Mouse (Mus musculus): ENCODE data around the gene Gm20388.

The Gm20388 gene

DNA sequence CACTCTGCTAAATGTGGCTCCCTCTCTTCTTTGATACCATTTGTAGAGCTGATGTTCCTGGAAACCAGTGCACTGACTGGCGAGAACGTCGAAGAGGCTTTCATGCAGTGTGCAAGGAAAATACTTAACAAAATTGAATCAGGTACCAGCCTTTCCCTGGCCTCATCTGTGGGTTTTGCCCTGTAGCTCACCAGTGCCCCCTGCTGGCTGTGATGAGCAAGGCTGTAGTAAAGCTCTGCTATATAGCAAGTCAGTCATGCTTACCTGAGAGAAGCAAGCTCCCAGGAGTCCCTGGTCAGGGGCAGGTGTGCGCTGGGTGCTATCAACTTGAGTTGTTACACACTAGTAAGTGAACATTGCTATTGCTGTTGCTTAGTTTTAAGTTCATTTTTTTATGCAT is 3922.1 kb downstream of the Gm20388 start:
- intact Hi-C loops (cut with DNase I) = loop anchor here (2.0 kb wide), 1 partner anchor 42 kb away; no protein-coding TSS in a partner anchor

DNA sequence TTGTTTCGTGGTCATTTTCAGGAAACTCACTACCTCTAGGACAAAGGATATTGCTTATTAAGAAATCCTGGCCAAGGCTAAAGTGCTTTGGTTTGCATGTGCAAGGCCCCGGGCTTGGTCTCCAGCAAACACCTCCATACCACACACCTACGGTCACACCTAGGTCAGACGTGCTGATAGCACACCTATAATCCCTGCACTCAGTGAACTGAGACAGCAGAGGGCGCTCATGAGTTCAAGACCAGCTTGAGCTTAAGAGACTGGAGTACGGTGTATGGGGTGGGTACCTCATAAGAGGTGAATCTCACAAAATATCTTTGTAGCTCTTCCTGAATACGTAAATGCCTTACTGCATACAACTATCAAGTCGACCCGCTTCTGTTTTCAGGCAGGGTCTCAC is 3924.8 kb downstream of the Gm20388 start:
- intact Hi-C loops (cut with DNase I) = no loop called here

DNA sequence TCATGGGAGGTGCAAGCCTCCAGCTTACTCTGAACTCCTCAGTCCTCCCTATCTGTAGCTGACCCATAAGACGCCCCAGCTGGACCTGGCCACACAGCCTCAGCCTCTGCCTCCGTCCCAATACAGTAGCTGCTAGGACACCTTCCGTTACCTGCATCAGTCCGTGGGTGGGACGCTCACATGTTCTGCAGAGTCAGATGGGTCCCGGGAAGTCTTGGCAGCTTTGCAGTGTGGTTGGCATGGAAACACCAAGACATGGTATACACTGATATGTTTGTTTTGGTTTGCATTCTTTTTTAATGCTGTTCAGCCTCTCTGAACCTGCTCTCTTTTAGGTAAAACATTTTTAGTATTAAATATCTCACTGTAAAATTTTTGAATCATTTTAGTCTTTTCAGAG is 3925.7 kb downstream of the Gm20388 start:
- intact Hi-C loops (cut with DNase I) = no loop called here

DNA sequence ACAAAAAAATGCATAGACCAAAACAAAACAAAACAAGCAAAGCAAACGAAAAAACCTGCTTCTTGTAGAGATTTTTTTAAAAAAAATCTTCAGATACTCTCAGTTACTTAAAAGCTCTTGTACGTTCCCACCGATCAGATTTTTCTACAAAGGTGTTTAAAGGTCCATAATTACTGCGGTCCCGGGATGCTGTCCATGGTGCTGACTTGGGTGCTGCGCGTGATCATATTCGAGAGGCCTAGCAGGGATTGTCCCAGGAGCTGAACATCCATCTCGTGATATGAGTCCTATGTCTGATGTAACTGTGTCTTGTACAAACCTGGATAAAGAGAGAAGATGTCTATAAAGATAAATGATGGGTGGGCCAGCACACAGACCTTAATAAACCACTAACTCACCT is 3927.9 kb downstream of the Gm20388 start:
- intact Hi-C loops (cut with DNase I) = no loop called here

DNA sequence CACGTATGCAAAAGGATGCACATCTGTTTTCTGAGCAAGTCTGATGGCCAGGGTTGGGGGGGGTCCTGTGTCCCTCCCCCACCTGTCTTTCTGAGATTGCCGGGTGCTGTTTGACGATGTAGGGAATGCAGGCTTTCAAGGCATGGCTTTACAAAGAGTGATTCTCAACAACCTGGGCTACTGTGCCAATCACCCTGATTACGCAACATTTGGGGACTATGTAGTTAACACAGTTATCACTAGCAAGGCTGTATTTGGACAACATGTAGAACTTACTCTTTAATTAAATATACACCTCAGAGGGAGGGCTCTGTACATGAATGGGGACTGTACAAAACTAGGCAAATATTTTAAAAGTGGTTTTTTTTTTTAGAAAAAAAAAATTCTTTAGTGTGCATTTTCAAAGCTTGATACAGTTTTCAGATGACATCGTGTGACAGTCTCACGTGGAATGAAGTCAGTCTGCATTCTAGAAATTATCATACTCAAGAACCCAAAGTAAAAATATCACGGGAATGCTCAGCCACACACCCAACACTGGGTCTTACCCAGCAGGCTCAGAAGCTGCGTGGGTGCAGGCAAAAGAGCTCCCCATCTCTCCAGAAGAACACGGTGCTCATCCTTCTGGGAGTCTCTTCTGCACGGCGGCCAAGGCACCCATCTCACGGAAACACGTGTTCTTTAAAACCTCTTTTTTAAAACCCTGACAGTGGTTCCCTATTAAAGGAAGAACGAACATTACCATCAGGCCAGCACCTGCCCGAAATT is 3930.1 kb downstream of the Gm20388 start:
- intact Hi-C loops (cut with DNase I) = no loop called here

DNA sequence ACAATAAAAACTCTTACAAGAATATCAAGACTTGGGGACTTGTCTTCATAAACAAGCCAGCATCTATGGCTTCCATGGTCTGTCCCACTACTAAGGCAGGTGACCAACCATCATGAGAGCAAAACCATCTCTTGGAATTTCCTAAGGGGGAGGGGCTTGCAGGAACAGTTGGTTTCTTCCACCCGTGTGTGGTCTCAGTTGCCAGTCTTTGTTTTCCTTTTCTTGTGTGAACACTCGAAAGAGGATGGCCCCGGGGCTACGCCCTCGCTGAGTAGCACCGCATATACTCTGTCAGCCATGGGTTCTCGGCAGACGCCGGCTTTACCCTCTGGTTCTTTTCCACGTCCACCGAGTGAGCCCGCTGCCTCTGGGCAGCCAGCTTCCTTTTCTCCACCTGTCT is 3931.4 kb downstream of the Gm20388 start:
- intact Hi-C loops (cut with DNase I) = no loop called here

DNA sequence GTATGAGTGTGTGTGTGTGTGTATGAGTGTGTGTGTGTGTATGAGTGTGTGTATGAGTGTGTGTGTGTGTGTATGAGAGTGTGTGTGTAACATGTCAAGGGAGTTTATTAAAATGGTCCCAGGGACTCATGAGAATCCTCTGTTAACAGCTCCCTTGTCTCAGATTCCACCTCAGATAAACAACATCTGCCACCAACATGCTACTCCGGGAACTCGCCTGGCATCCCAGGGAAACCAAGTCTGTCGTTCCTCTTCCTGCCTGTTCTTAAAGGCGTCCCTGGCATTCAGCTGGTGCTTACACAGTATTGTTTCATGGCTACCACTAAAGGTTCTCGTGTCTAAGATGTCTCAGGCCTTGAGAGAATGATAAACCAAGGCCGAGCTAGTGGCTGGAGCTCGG is 3933.7 kb downstream of the Gm20388 start:
- intact Hi-C loops (cut with DNase I) = no loop called here

DNA sequence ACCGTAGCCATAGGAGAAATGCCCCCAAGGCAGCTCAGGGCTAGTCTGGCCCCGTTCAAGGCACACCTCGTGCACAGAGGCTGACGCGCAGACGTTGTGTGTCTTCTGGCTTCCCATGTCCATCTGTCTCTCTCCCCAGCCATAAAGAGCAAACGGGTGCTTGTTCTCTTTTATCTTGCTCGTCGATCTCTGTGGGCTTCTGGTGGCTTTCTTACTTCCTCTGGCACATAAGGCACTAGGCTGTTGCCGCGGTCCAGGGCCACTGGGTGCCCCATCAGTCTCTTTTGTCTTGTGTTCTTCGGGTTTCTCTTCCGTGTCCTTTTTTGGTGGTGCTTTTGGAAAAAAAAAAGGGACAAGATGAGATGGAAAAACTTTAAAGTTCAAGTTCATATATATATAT is 3934.5 kb downstream of the Gm20388 start:
- intact Hi-C loops (cut with DNase I) = no loop called here

DNA sequence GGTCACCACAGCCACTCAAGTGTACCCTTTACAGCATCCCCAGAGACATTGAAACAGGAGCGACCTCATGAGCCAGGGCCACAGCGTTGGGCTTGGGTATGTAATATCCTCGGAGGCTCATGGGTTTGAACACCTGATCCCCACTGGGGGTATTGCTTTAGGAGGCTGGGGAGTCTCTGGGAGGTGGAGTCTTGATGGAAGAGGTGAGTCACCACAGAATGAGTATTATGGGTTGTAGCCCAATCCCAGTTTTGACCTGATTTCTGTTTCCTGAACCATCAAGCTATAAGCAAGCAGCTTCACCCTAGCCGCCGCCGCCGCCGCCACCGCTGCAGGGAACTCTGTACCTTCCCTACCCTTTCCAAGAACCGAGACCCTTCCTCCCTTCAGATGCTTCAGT is 3935.3 kb downstream of the Gm20388 start:
- intact Hi-C loops (cut with DNase I) = no loop called here

DNA sequence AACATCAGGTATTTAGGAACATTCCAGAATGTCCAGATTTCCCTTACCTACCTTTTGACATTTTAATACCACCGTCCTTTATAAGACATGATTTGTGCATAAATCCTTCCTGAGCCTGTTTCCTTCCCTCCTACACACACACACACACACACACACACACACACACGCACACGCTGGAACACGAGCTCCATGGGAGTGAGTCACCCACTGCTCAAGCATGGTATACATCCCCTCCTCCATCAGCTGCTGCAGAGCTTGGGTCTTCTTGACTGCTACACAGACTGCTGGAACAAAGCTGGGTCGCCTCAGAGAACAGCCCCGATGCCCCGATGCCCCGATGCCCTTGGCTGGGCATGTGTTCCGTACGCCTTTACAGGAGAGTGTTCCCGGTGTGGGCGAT is 3935.9 kb downstream of the Gm20388 start:
- intact Hi-C loops (cut with DNase I) = no loop called here

DNA sequence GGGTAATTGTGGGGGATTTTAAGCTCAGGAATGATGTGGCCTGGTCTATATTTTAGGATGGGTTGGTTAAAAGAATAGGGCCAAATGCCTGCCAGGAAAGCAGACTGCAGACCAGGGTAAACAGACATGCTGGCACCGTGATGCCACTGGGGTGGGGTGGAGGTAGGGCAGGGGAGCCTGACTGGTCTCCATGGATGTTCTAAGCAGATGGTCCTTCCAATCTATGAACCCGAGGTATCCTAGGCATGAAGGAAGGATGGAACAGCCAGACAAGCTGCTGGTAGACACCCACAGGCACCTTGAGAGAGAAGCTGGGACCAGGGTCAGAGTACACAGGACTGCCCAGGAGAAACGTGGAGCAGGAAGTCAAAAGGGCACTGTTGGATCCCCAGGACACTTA is 3936.9 kb downstream of the Gm20388 start:
- intact Hi-C loops (cut with DNase I) = no loop called here

DNA sequence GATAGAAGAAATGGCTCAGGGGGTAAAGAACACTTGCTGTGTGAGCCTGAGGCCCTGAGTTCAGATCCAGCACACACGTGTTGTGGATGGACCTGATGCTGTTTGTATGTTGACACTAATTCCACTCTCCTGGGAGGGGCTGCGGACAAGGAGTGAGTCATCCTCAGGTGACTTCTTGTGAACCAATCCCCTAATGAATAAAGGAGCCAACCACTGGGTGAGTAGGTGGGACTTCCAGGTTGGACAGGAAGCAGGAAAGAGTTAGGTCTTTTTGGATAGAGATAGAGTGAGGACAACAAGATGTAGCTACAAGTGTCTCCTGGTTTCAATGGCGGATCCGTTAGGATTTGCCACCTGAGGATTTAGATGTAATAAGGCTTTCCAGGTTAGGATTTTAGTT is 3938.7 kb downstream of the Gm20388 start:
- intact Hi-C loops (cut with DNase I) = no loop called here

DNA sequence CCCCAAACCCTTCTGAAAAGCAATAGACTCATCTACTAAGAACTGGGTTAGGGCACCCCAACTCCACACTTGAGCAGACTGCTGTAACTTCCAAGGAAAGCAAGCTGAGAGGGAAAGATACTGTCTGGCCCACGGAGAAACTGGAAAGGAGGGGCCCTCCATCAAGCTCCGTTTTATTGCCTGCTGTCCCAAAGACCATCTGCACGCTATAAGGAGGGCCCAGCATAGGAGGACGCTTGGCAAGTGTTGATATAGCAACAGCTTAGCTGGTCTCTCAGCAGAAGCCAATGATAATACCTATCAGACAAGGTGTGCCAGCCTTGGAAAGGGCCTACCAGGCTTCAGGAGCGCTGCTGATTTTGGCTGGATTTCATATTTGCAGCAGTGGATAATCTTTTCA is 3940.9 kb downstream of the Gm20388 start:
- intact Hi-C loops (cut with DNase I) = no loop called here

DNA sequence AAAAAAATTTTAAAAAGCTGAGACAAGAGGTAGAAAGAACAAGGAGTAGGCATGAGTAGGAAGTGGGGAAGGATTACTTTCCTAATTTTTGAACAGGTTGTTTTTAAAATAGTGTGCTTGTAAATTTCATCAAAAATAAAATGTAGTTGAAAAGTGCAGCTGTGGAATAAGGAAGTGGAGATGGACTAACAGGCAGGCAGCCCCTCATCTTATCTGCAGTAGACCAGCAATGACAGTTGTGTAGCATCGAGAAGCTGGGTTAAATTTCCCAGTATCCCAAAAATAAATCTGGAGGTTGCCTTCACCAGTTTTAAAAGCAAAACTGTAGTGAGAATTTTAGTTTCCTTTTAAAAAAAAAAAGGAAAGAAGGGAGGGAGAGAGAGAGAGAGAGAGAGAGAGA is 3943.6 kb downstream of the Gm20388 start:
- intact Hi-C loops (cut with DNase I) = no loop called here

DNA sequence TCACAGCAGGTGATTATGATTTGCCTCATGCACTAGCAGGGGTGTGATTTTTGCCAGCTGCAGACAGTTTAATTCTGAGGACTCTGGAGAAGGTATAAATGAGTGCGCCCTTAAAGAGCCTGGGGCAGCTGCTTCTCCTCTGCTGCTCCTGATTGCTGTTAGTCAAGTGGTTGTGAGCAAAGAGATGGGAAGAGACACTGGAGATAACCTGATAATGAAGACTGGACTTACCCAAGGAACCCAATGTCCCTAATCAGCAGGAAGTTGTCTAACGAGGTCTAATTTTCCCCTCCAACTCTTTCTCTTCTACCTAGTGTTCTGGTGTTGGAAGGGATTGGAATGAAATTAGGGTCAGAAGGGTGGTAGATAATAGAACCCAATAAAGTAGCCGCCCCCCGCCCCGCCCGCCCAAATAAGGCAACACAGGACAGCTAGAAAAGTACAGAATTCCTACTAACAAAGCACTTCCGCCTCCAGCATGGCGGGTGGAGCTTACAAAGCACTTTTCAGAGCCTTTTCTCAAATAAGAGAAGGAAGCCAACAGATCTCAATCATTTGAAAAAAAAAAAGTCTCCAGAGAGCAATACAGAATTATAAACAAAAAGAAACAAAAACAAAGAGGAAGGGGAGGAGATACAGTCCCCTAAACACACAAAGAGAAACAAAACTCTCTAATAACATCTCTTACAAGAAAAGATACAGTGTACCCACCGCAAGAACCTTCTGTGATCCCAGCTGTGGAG is 3944.3 kb downstream of the Gm20388 start:
- intact Hi-C loops (cut with DNase I) = no loop called here

DNA sequence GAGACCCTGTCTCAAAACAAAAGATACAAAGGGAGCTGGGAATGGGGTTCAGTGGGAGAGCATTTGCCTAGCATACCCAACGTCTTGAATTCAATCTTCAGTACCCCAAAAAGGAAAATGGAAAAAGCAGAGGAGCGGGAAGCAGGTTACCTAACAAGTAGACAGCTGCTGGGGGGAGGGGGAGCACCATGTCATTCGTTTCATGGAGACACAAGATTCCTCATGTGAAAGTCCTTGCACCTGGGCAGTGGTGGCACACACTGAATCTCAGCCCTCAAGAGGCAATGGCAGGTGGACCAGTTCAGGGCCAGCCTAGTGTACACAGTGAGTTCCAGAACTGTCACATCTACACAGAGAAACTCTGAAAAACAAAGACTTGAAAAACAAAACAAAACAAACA is 3946.7 kb downstream of the Gm20388 start:
- intact Hi-C loops (cut with DNase I) = no loop called here

DNA sequence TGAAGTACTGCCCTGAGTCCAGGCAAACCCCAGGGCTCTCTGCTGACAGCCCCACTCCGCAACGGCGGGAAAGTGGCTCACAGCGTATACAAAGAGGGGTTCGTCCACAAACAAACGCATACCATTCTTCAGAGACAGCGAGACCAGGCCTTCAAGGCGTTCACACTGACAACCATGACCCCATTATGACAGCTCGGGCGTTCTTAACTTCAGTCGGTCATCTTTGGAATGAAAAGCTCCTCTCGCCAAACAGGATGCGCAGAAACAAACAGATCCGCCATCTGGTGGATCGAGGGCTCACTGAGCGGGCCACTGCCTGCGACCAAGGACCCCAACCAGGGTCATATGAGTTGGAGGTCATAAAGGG is 3947.9 kb downstream of the Gm20388 start:
- intact Hi-C loops (cut with DNase I) = no loop called here

DNA sequence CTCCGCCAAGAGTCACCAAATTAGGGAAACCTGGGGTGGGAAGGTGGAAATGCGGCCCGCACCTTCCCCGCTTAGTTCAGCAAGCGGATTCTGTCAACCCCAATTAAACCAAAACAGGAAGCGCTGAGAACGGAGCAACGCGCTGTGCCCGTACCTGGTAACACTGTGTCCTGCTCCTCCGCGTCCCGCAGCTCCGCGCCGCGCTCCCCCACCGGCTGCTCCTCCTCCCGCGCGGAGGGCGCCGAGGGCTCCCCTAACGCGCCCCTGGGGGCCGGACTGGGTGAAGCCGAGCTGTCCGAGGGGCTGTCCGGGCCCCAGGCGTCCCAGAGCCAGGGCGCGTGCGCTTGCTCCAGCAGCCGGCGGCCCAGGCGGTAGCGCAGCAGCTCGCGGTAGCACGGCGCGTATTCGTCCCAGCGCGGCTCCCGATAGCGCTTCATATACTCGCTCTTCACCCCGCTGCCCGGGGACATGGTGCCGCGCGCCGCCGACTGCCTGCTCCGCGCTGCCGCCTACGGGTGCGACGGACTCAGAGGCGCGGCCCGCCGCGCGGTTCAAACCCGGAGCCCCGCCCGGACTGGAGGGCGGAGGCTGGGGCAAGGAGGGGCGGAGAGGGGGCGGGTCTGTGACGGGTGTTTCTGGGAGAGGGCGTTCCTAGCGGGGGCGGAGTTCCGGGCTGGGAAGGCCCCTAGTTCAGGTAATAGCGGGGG is 3948.5 kb downstream of the Gm20388 start:
- intact Hi-C loops (cut with DNase I) = no loop called here

DNA sequence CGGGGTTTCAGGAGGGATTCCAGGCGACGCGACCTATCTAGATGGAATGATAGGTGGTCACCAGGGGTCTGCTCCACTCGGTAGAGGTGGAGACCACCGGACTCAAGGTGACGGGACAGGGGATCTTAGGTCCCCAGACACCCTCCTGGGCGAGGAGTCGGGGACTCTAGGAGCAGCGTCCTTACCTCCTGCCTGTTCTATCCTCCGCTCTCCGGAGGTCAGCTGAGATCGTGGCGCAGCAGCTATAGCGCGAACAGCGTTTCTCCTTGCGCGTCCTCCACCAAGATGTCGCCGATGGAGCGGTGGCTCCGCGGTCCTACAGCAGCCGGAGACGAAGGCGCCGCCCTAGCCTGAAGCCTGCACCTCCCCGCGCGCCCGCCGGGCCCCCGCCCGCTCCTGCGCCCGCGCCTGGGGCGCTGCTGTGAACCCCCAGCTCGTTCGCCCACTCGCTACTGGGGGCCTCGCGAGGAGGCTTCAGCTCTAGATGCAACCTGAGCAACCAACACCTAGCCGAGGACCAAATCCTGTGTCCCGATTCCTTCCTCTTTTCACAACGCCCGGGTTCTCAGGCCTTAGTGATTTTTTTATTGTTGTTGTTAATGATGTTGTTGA is 3949.1 kb downstream of the Gm20388 start, which contains the start of gene Ccsap:
Gene Ccsap (minus strand): TSS at position 562 of the 612 bp plus-strand sequence.
- intact Hi-C loops (cut with DNase I) = no loop called here

DNA sequence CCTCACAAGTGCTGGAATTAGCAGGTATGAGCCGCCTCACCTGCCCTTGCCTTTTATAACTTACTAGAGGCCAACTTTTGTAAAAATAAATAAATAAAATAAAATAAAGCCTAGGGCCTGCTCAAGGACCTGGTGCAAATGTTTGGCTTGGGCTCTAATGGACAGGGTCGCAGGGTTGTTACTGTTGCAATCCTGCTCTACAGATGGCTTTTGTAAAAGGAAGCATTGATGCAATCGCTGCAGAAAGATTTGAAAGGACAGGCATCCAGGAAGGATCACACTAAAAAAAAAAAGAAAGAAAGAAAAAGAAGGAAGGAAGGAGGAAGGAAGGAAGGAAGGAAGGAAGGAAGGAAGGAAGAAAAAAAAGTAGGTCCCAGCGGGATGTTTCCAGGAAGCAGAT is 3949.7 kb downstream of the Gm20388 start:
- intact Hi-C loops (cut with DNase I) = no loop called here

DNA sequence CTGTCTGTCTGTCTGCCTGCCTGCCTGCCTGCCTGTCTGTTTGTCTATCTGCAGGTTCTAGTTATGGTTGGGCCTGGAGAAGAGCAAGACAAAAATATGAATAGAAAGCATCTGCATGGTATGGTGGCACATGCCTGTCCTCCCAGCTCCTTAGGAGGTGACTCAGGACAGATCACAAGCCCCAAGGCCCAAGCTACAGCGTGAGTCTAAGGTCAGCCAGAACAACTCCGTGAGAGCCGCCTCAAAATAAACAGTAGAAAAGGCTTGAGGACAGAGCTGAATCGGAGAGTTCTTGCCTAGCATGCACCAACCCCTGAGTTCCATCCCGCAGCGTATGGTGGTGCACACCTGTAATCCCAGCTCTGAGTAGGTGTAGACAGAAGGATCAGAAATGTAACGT is 3955.1 kb downstream of the Gm20388 start:
- intact Hi-C loops (cut with DNase I) = no loop called here

DNA sequence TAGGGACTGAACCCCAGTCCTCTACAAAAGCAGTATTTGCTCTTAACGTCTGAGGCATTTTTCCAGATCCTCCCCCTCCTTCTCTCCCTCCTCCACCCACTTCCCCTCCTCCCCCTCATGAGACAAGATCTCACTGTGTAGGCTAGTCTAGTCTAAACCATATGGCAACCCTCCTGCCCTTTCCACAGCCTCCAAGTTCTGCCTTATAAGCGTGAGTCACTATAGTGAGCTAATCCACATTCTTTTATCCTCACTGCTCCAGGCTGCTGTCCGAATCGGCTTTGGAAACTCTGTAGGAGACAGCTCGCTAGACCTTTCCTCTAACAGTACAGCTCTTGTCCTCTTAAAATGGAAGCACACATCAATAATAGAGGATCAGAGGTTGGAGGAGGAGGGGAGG is 3956.3 kb downstream of the Gm20388 start:
- intact Hi-C loops (cut with DNase I) = no loop called here

Data from adrenal gland (tissue).